Comparison of ENCODE assay signal across 8 mouse cellular contexts in genomic region chr15:88862881-88863694, GRCm38 (mm10). TPM values are rescaled to one million over a fixed set of nuclear protein-coding genes. Genes with fewer than 3 reads are reported as not detected.
DNase-seq lines count a peak whose midpoint lies in the region; ATAC-seq and TF ChIP-seq lines count a peak whose summit lies in the region.

No protein-coding gene starts in this region.

- H3K36me3 ChIP-seq in erythroblast, embryonic 14.5 days (ENCODE audit: control insufficient read depth) = peaks cover 20% of the 10 kb centered on the region
- peaks cover 17% of the 10 kb centered on the region for H3K36me3 ChIP-seq in forebrain, postnatal 0 days (ENCODE audit: insufficient read depth)
- H3K36me3 ChIP-seq in intestine, embryonic 16.5 days (ENCODE audit: control insufficient read depth, insufficient read depth, low read length) = peaks cover 11% of the 10 kb centered on the region
- H3K36me3 ChIP-seq in limb, embryonic 12.5 days = peaks cover 30% of the 10 kb centered on the region
- H3K36me3 ChIP-seq in midbrain, embryonic 16.5 days (ENCODE audit: control insufficient read depth, insufficient read depth, low read length) = peaks cover 14% of the 10 kb centered on the region
- H3K36me3 ChIP-seq in stomach, postnatal 0 days (ENCODE audit: control insufficient read depth, insufficient read depth, low read length) = peaks cover 12% of the 10 kb centered on the region

- H3K27me3 ChIP-seq in erythroblast, embryonic 14.5 days (ENCODE audit: control insufficient read depth) = peaks cover 8% of the 10 kb centered on the region
- H3K27me3 ChIP-seq in forebrain, postnatal 0 days (ENCODE audit: insufficient read depth, low read length) = no peaks in the 10 kb centered on the region
- no peaks in the 10 kb centered on the region for H3K27me3 ChIP-seq in intestine, embryonic 16.5 days (replicated peaks; ENCODE audit: control insufficient read depth, insufficient read depth, low read length)
- H3K27me3 ChIP-seq in limb, embryonic 12.5 days = no peaks in the 10 kb centered on the region
- H3K27me3 ChIP-seq in midbrain, embryonic 16.5 days (ENCODE audit: control insufficient read depth, insufficient read depth, low read depth, low read length) = no peaks in the 10 kb centered on the region
- no peaks in the 10 kb centered on the region for H3K27me3 ChIP-seq in stomach, postnatal 0 days (ENCODE audit: control insufficient read depth, insufficient read depth, low read length)

- H3K4me1 ChIP-seq in erythroblast, embryonic 14.5 days (ENCODE audit: control insufficient read depth) = peaks cover 43% of the 10 kb centered on the region
- peaks cover 9% of the 10 kb centered on the region for H3K4me1 ChIP-seq in forebrain, postnatal 0 days (ENCODE audit: insufficient read depth)
- H3K4me1 ChIP-seq in intestine, embryonic 16.5 days (ENCODE audit: control insufficient read depth, insufficient read depth, low read length) = peaks cover 37% of the 10 kb centered on the region
- H3K4me1 ChIP-seq in limb, embryonic 12.5 days (replicated peaks) = peaks cover 55% of the 10 kb centered on the region
- H3K4me1 ChIP-seq in midbrain, embryonic 16.5 days (ENCODE audit: control insufficient read depth, insufficient read depth, low read length) = peaks cover 21% of the 10 kb centered on the region
- peaks cover 4% of the 10 kb centered on the region for H3K4me1 ChIP-seq in stomach, postnatal 0 days (replicated peaks; ENCODE audit: control insufficient read depth, insufficient read depth)

- no peaks in the 10 kb centered on the region for H3K9me3 ChIP-seq in erythroblast, embryonic 14.5 days (ENCODE audit: control insufficient read depth, low read length)
- no peaks in the 10 kb centered on the region for H3K9me3 ChIP-seq in forebrain, postnatal 0 days (ENCODE audit: low read length)
- no peaks in the 10 kb centered on the region for H3K9me3 ChIP-seq in intestine, embryonic 16.5 days (ENCODE audit: control insufficient read depth, low read length)
- no peaks in the 10 kb centered on the region for H3K9me3 ChIP-seq in limb, embryonic 12.5 days
- no peaks in the 10 kb centered on the region for H3K9me3 ChIP-seq in midbrain, embryonic 16.5 days (replicated peaks; ENCODE audit: control insufficient read depth, low read length, poor library complexity, severe bottlenecking)
- H3K9me3 ChIP-seq in stomach, postnatal 0 days (ENCODE audit: control insufficient read depth, low read length) = no peaks in the 10 kb centered on the region

- peak overlapping the region; percentile 72 for H3K4me3 ChIP-seq in erythroblast, embryonic 14.5 days (replicated peaks)
- peak overlapping the region; percentile 79 for H3K4me3 ChIP-seq in forebrain, postnatal 0 days (ENCODE audit: low read depth, low read length)
- peak overlapping the region; percentile 91 for H3K4me3 ChIP-seq in intestine, embryonic 16.5 days (ENCODE audit: low read length)
- peak overlapping the region; percentile 90 for H3K4me3 ChIP-seq in limb, embryonic 12.5 days (replicated peaks)
- H3K4me3 ChIP-seq in midbrain, embryonic 16.5 days (ENCODE audit: low read depth, low read length) = peak overlapping the region; percentile 91
- peak overlapping the region; percentile 91 for H3K4me3 ChIP-seq in stomach, postnatal 0 days (ENCODE audit: low read depth, low read length)

- DNase-seq in c-Kit-positive CD71-positive TER-119-positive erythroid progenitor cells, embryonic 14.5 days (ENCODE audit: low spot score) = peak; percentile 46
- peak; percentile 37 for DNase-seq in forebrain, postnatal 0 days
- DNase-seq in stomach, postnatal 0 days (ENCODE audit: low spot score) = peak; percentile 83

- H3K4me2 ChIP-seq in forebrain, postnatal 0 days (ENCODE audit: low read depth) = peak overlapping the region; percentile 81
- peak overlapping the region; percentile 88 for H3K4me2 ChIP-seq in intestine, embryonic 16.5 days (ENCODE audit: low read depth, low read length)
- peak overlapping the region; percentile 98 for H3K4me2 ChIP-seq in limb, embryonic 12.5 days
- peak overlapping the region; percentile 94 for H3K4me2 ChIP-seq in midbrain, embryonic 16.5 days (ENCODE audit: low read length)
- peak overlapping the region; percentile 83 for H3K4me2 ChIP-seq in stomach, postnatal 0 days (replicated peaks; ENCODE audit: low read depth)

- TF ChIP-seq EP300 in stomach, postnatal 0 days (optimal IDR thresholded peaks at IDR 0.05) = no peak

- ATAC-seq in erythroblast, adult 5-6 weeks (replicated peaks; ENCODE audit: low FRiP score, poor library complexity, severe bottlenecking) = no peak
- ATAC-seq in forebrain, postnatal 0 days = no peak; the same call in 1 of the 2 replicates
- peak; percentile 1; the same call in 1 of the 2 replicates for ATAC-seq in intestine, embryonic 16.5 days
- peak; percentile 0; the same call in 1 of the 2 replicates for ATAC-seq in limb, embryonic 12.5 days (ENCODE audit: insufficient number of reproducible peaks, insufficient read depth, low FRiP score, low TSS enrichment, low read depth)
- ATAC-seq in midbrain, embryonic 16.5 days = peak; percentile 14
- ATAC-seq in stomach, postnatal 0 days (ENCODE audit: low FRiP score, low TSS enrichment) = 0 out of 2 replicates have a peak, but pooled peaks have one; percentile 1

- peak overlapping the region; percentile 92 for H3K9ac ChIP-seq in forebrain, postnatal 0 days
- peak overlapping the region; percentile 95 for H3K9ac ChIP-seq in intestine, embryonic 16.5 days (ENCODE audit: low read depth, low read length)
- peak overlapping the region; percentile 90 for H3K9ac ChIP-seq in limb, embryonic 12.5 days (replicated peaks)
- H3K9ac ChIP-seq in midbrain, embryonic 16.5 days (ENCODE audit: low read depth, low read length) = peak overlapping the region; percentile 96
- H3K9ac ChIP-seq in stomach, postnatal 0 days (ENCODE audit: low read length) = peak overlapping the region; percentile 95

- under 1% methylated on average over 87 of the region's 98 CpGs for WGBS in forebrain, postnatal 0 days
- WGBS in intestine, embryonic 16.5 days = under 1% methylated on average over 97 of the region's 98 CpGs
- under 1% methylated on average over 98 of the region's 98 CpGs for WGBS in limb, embryonic 12.5 days
- under 1% methylated on average over 95 of the region's 98 CpGs for WGBS in midbrain, embryonic 16.5 days
- WGBS in stomach, postnatal 0 days = 1% methylated on average over 86 of the region's 98 CpGs

- H3K27ac ChIP-seq in forebrain, postnatal 0 days (ENCODE audit: low read depth, low read length) = peak overlapping the region; percentile 99
- peak overlapping the region; percentile 97 for H3K27ac ChIP-seq in intestine, embryonic 16.5 days (ENCODE audit: low read length)
- H3K27ac ChIP-seq in limb, embryonic 12.5 days = peak overlapping the region; percentile 95
- peak overlapping the region; percentile 99 for H3K27ac ChIP-seq in midbrain, embryonic 16.5 days (ENCODE audit: low read length)
- peak overlapping the region; percentile 98 for H3K27ac ChIP-seq in stomach, postnatal 0 days (replicated peaks)

- TF ChIP-seq CTCF in forebrain, postnatal 0 days (IDR thresholded peaks at IDR 0.05; ENCODE audit: low read depth) = no peak
- TF ChIP-seq CTCF in stomach, postnatal 0 days (IDR thresholded peaks at IDR 0.05; ENCODE audit: low read depth) = peak; percentile 23; the same call in 1 of the 2 replicates

RNA-seq across cellular contexts. Expression of gene Pim3, which starts 1.1 kb away (rescaled TPM):
- polyA plus RNA-seq in erythroblast, embryonic 14.5 days (2012) = 0.49 and 0.64 TPM in 2 replicates
- total RNA-seq in erythroblast, adult 5-6 weeks (2015; ENCODE audit: low replicate concordance) = 1.5 and 3.1 TPM in 2 replicates
- 0.51 and 0.84 TPM in 2 replicates for total RNA-seq in erythroblast, adult 5-6 weeks (2017; ENCODE audit: low replicate concordance)
- total RNA-seq in forebrain, postnatal 0 days (2014; rRNA removed) = 65.5 and 70.6 TPM in 2 replicates
- 61.9 and 65.2 TPM in 2 replicates for polyA plus RNA-seq in forebrain, postnatal 0 days (2015; fragmentation: Nextera tagmentation; extraction: Ambion mirVana)
- 45.7 and 46.3 TPM in 2 replicates for polyA plus RNA-seq in intestine, embryonic 16.5 days (2015; fragmentation: Nextera tagmentation; extraction: Ambion mirVana)
- 53.9 and 55.3 TPM in 2 replicates for polyA plus RNA-seq in limb, embryonic 12.5 days (2016; fragmentation: Nextera tagmentation; extraction: Ambion mirVana)
- polyA plus RNA-seq in midbrain, embryonic 16.5 days (2015; fragmentation: Nextera tagmentation; extraction: Ambion mirVana) = 64.7 and 67.5 TPM in 2 replicates
- polyA plus RNA-seq in stomach, postnatal 0 days (2015; fragmentation: Nextera tagmentation; extraction: Ambion mirVana) = 63.6 and 69.4 TPM in 2 replicates

RNA-seq across cellular contexts. Expression of gene Creld2, which starts 43.6 kb away (rescaled TPM):
- polyA plus RNA-seq in erythroblast, embryonic 14.5 days (2012) = 1.5 and 1.7 TPM in 2 replicates
- 9.8 and 16.7 TPM in 2 replicates for total RNA-seq in erythroblast, adult 5-6 weeks (2015; ENCODE audit: low replicate concordance)
- total RNA-seq in erythroblast, adult 5-6 weeks (2017; ENCODE audit: low replicate concordance) = 15.5 and 17.6 TPM in 2 replicates
- total RNA-seq in forebrain, postnatal 0 days (2014; rRNA removed) = 30.9 and 31.6 TPM in 2 replicates
- polyA plus RNA-seq in forebrain, postnatal 0 days (2015; fragmentation: Nextera tagmentation; extraction: Ambion mirVana) = 40.2 and 43.9 TPM in 2 replicates
- polyA plus RNA-seq in intestine, embryonic 16.5 days (2015; fragmentation: Nextera tagmentation; extraction: Ambion mirVana) = 123 and 137 TPM in 2 replicates
- polyA plus RNA-seq in limb, embryonic 12.5 days (2016; fragmentation: Nextera tagmentation; extraction: Ambion mirVana) = 70.6 and 74.7 TPM in 2 replicates
- polyA plus RNA-seq in midbrain, embryonic 16.5 days (2015; fragmentation: Nextera tagmentation; extraction: Ambion mirVana) = 60.6 and 66.4 TPM in 2 replicates
- polyA plus RNA-seq in stomach, postnatal 0 days (2015; fragmentation: Nextera tagmentation; extraction: Ambion mirVana) = 89.3 and 93.2 TPM in 2 replicates

RNA-seq across cellular contexts. Expression of gene Alg12, which starts 44.0 kb away (rescaled TPM):
- polyA plus RNA-seq in erythroblast, embryonic 14.5 days (2012) = 0.16 and 0.28 TPM in 2 replicates
- total RNA-seq in erythroblast, adult 5-6 weeks (2015; ENCODE audit: low replicate concordance) = 3.7 and 7.7 TPM in 2 replicates
- total RNA-seq in erythroblast, adult 5-6 weeks (2017; ENCODE audit: low replicate concordance) = 0.42 and 0.94 TPM in 2 replicates
- 10.2 and 11.9 TPM in 2 replicates for total RNA-seq in forebrain, postnatal 0 days (2014; rRNA removed)
- polyA plus RNA-seq in forebrain, postnatal 0 days (2015; fragmentation: Nextera tagmentation; extraction: Ambion mirVana) = 5.5 and 7.6 TPM in 2 replicates
- 16.7 and 16.9 TPM in 2 replicates for polyA plus RNA-seq in intestine, embryonic 16.5 days (2015; fragmentation: Nextera tagmentation; extraction: Ambion mirVana)
- 10.3 and 11.2 TPM in 2 replicates for polyA plus RNA-seq in limb, embryonic 12.5 days (2016; fragmentation: Nextera tagmentation; extraction: Ambion mirVana)
- 7.8 and 9.4 TPM in 2 replicates for polyA plus RNA-seq in midbrain, embryonic 16.5 days (2015; fragmentation: Nextera tagmentation; extraction: Ambion mirVana)
- polyA plus RNA-seq in stomach, postnatal 0 days (2015; fragmentation: Nextera tagmentation; extraction: Ambion mirVana) = 8.2 and 9.3 TPM in 2 replicates

Comparison
In these comparisons a context has a peak if more than half of its experiments do, and no peak if none do; other contexts are left out.
1. ATAC-seq: peak in intestine, embryonic 16.5 days (single experiment), limb, embryonic 12.5 days (single experiment), midbrain, embryonic 16.5 days (single experiment) and stomach, postnatal 0 days (single experiment); none in erythroblast, adult 5-6 weeks (single experiment) and forebrain, postnatal 0 days (single experiment).
2. RNA of gene Pim3, which starts 1.1 kb away (polyA plus RNA-seq): 63.6 to 69.4 TPM in stomach, postnatal 0 days, 64.7 to 67.5 TPM in midbrain, embryonic 16.5 days, 61.9 to 65.2 TPM in forebrain, postnatal 0 days, 53.9 to 55.3 TPM in limb, embryonic 12.5 days and 45.7 to 46.3 TPM in intestine, embryonic 16.5 days; 0.49 to 0.64 TPM in erythroblast, embryonic 14.5 days; every median in the first group is over 10 times any median in the second.
3. RNA of gene Creld2, which starts 43.6 kb away (polyA plus RNA-seq): 123 to 137 TPM in intestine, embryonic 16.5 days, 89.3 to 93.2 TPM in stomach, postnatal 0 days, 70.6 to 74.7 TPM in limb, embryonic 12.5 days, 60.6 to 66.4 TPM in midbrain, embryonic 16.5 days and 40.2 to 43.9 TPM in forebrain, postnatal 0 days; 1.5 to 1.7 TPM in erythroblast, embryonic 14.5 days; every median in the first group is over 10 times any median in the second.
4. Peak in every context shown above with its lines, with median percentiles within 50 percentile points of each other: H3K4me3 ChIP-seq, DNase-seq, H3K27ac ChIP-seq, H3K4me2 ChIP-seq and H3K9ac ChIP-seq.